Mouse (Mus musculus): Measurements from ENCODE around the gene Ksr1.

GRCm38 (mm10) chr11:79187291-79187690, 41.1 kb upstream of the Ksr1 start:
- TF ChIP-seq ZKSCAN1 (IDR thresholded peaks at IDR 0.05; ENCODE audit: borderline replicate concordance, low read depth, low read length) (no peak), ZC3H11A (IDR thresholded peaks at IDR 0.05; ENCODE audit: low read depth, low read length) (no peak), MXI1 (IDR thresholded peaks at IDR 0.05; ENCODE audit: low read depth, low read length) (no peak), RAD21 (IDR thresholded peaks at IDR 0.05; ENCODE audit: low read depth, low read length) (no peak), MAFK (IDR thresholded peaks at IDR 0.05; ENCODE audit: insufficient replicate concordance, low read length) (no peak), CTCF (conservative IDR thresholded peaks at IDR 0.05 in 1 of 2, IDR thresholded peaks at IDR 0.05 in 1 of 2; ENCODE audit: low read depth in 2 of 2, low read length in 2 of 2) (no peak), EP300 (IDR thresholded peaks at IDR 0.05; ENCODE audit: low read length) (no peak), KAT2A (IDR thresholded peaks at IDR 0.05; ENCODE audit: insufficient replicate concordance, low read length) (no peak)
